Mouse (Mus musculus): ENCODE results near the gene Syt8.

Gene Syt8

DNA sequence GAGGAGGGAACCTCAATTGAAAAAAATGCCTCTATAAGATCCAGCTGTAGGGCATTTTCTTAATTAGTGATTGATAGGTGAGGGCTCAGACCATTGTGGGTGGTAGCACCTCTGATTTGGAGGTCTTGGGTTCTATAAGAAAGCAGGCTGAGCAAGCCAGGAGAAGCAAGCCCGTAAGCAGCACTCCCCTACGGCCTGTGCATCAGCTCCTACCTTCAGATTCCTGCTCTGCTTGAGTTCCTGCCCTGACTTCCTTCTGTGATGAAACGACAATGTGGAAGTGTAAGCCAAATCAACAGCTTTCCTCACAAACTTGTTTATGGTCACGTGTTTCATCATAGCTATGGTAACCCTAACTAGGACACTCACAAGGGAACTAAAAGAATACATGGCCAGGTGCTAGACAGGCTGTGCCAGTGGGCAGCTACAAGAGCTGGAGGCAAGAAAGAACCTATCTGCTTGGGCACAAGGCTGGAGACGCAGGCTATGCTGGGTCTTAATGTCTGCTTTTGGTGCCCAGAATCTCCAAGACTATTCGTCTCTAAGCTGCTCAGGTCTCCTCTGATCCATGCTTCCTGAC is 14.5 kb downstream of the Syt8 start:
- no peak for DNase-seq

GRCm38 (mm10) chr7:142454706-142455105 is 20.1 kb downstream of the Syt8 start:
- no peak for DNase-seq

- DNase-seq = no peak
Measured at GRCm38 (mm10) chr7:142455251-142455650, 20.6 kb downstream of the Syt8 start.

GRCm38 (mm10) chr7:142456806-142457205 is 22.2 kb downstream of the Syt8 start:
- DNase-seq = no peak

GRCm38 (mm10) chr7:142457227-142457811 is 22.7 kb downstream of the Syt8 start:
- no peak for DNase-seq

DNA sequence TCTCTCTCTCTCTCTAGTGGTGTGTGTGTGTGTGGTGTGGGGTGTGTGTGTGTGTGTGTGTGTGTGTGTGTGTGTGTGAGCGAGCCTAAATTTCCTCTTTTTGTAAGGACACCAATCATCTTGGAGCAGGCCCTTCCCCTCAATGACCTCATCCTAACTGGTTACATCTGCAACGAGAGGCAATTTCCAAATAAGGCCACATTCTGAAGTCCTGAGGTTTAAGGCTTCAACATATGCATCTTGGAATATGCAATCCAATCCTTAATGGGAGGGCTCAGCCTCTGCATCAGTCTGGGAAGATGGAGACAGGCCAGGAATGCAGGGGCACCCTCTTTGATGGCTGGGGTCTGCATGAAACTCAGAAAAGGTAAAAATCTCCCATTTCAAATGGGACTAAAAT is 23.4 kb downstream of the Syt8 start:
- DNase-seq = no peak

- no peak for DNase-seq
Measured at GRCm38 (mm10) chr7:142458676-142459298, 24.1 kb downstream of the Syt8 start.

GRCm38 (mm10) chr7:142459299-142459691 is 24.6 kb downstream of the Syt8 start:
- no peak for DNase-seq

DNA sequence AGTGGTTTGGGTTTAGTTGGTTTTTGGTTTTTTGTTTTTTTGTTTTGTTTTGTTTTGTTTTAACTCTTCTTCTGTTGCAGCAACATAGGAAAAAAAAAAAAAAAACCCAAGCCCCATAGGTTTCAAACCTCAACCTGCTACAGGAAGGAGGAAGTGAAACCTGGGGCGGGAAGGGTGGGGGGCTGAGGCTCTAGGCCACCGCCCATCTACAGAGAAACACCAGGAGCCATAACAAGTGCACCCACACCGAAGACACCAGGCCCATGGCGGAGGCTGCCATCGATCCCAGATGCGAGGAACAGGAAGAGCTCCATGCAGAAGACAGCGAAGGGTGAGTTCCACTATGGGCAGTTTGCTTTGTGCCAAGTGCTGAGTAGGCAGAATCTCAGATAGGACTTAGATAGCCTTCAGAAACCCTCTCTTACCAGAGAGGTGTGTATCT is 26.0 kb downstream of the Syt8 start, which contains the start of gene Lsp1:
Gene Lsp1, plus strand, starts transcription at position 174 of the 442 bp plus-strand sequence.
- DNase-seq = no peak

DNA sequence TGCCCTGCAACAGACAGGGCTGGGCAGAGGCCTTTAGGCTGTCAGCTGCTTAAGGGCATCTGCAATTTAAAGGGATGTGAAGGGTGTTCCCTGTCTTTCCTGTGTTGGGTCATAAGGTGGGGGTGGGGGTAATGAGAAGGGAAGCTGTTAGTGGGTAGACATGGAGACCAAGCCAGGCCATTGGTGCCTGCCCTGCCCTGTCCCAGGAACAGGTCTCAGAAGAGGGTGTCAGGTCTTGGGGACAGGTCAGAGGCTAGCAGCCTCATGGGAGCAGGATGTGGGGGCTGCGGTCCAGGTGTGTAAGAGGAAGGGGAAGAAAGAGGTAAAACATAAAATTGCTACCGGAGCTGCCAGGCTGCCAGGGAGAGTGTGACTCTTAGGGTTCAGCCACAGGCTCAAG is 26.8 kb downstream of the Syt8 start:
- no peak for DNase-seq

DNA sequence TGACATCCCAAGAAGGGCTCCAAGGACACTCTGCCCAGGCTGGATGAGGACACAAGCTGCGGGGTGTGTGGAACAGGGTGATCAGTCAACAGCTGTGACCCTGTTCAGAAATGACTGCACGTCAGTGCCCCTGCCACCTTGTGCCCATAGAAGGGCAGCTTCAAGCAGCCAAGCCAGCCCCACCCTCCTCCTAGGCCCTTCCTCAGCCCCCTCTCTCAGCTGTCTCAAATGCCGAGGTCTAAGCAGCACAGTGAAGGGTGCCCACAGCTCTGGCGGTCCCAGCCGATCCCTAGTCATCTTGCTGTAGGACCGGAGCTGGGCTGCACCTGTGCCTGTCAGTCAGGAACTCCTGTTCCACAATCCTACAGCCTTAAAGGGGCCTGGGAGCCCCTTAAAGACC is 27.5 kb downstream of the Syt8 start:
- no peak for DNase-seq

- no peak for DNase-seq
Measured at GRCm38 (mm10) chr7:142462594-142463078, 28.0 kb downstream of the Syt8 start.

DNA sequence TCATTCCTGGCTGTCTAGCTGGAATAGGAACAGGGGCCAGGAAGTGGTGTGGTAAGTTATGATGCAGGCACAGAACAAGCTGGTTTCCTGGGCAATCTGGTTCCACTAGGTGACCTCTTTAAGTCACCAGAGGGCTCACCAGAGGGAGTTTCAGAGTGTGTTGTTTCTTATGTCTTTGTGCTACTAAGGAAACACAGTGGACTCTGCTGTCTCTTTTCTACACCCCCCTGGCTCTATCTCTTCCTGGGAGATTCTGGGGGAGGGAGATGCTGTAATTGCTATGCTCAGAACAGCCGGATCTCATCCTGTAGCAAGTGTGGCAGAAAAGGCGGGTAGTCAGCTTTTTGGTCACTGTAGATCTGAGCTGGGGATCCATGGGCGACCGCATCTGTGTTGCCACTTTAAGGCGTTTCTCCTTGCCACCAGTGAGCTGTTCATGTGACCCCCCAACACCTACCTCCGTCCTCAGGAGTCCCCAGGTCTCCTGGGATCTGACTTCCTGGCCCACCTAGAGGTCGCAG is 35.6 kb downstream of the Syt8 start:
- DNase-seq = no peak

- DNase-seq = no peak
Measured at GRCm38 (mm10) chr7:142470808-142471413, 36.3 kb downstream of the Syt8 start.

DNA sequence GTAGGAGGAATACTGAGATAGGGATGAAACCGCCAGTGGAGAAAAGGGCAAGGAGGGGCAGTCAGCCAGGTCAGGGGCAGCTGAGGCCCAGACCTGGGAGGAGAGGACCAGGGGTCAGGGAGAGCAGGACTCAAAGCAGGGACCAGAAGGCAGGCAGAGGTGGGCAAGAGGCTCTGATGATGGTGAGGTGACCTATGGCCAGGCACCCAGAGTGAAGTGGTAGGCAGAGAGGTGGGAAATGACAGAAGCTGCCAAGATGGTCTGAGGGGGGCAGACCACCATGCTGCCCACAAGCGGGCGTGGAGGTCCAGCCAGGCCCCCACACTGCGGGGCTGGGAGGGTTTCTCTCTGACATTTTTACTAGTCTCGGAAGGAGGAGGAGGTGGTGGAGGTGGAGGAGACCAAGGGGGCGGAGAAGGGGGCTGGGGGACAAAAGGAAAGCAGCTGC is 36.8 kb downstream of the Syt8 start:
- no peak for DNase-seq

DNA sequence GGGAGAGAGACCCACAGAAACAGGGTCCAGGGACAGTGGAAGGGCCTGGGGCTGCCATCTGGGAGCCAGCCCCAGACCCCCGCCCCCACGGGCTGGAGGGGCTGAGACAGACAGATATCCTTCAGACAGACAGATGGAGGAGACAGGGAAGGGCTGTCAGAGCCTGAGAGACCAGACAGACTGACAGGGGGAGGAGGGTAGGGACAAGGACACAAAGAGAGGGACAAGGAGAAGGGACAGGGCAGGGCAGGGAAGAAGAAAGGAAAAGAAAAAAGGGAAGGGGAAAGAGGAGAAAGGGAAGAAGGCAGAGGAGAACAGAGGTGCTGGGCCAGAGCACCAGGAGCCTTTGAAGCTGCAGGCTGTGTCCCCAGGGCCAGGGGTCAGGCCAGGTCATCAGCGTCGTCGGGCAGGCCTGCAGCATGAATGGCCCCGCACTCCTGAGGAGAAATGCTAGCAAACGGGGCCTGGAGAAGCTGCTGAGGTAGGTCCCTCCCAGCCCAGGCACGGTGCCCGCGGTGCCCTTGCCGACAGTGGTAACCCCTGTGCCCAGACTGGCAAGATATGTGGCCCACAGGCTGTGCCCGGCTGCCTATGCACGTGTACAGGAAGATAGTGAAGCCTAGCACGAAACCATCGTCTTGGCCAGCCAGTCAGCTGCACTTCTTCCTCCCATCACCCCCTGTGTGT is 37.4 kb downstream of the Syt8 start:
- no peak for DNase-seq

DNA sequence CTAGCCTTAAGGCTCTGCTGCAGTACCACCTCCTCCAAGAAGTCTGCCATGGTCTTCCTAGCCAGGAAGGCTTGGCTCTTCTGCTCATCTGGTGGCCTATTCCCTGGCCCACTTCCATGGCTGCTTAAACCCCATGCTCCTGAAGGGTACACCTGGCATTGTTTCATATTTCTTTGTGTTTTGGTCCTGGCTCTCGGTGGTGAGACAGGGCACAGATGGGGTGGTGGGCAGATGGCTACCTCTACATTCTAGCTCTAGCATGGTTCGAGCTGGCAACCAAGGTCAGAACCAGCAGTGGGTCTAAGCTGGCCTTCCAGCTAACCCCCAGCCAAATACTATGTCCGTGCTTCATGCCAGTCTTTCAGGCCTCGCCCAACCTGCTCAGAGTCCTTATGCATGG is 38.3 kb downstream of the Syt8 start:
- no peak for DNase-seq

- no peak for DNase-seq
Measured at GRCm38 (mm10) chr7:142473476-142473875, 38.8 kb downstream of the Syt8 start.

- no peak for DNase-seq
Measured at GRCm38 (mm10) chr7:142474799-142475198, 40.1 kb downstream of the Syt8 start.

- DNase-seq = no peak
Measured at GRCm38 (mm10) chr7:142475641-142476040, 41.0 kb downstream of the Syt8 start.

GRCm38 (mm10) chr7:142476271-142476670 is 41.6 kb downstream of the Syt8 start:
- DNase-seq = no peak

DNA sequence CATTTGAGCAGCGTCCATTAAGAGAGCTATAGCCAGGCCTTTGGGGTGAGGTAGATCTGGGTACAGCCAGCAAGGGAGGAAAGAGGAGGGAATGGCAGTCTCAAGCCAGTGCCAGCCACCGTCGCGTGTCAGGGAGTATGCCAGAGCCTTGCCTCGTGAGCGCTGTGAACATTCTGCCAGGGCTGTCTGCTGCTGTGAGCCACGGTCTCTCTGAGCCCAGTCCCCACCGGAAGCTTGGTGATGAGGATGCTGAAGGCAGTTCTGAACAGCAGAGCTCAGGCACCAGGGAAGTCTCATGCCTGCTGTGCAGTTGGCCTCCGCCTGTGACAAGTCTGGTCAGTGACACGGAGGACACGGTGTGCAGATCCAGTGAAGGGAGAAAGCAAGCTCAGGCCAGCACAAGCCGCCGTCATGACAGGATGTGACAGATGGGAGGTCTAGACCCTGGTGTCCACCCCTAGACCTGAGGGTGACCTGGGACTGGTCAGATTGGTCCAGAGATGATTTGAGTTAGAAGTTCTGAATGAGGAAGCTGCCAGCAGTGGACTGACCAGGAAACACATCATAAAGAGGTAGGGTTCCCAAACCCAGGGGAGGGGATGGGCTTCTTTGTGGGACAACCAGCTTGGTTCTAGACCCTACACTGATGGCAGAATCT is 42.3 kb downstream of the Syt8 start:
- DNase-seq = peak; percentile 47
